Mouse (Mus musculus) liver, embryonic 14.5 days (tissue): ENCODE measurements around the gene S100a16. TPM values are rescaled to one million over a fixed set of nuclear protein-coding genes. Genes with fewer than 3 reads are reported as not detected.
A peak's percentile ranks its signal among the peaks of the same experiment; 100 is the strongest.

Source experiments
- ATAC-seq: fragments of 200-750 bp; cut with Nextera tagmentation; 2 replicates; pipeline ENCODE4 v1.8.0; 2017; ENCODE audit warnings: moderate number of reproducible peaks, mild to moderate bottlenecking, moderate library complexity; ENCODE audit not compliant: insufficient read depth
- DNase-seq, 3 experiments: peaks; one replicate each; pipeline ENCODE4 v3.0.0-alpha.2; 2012 to 2013; ENCODE audit warnings: low read depth in 3 of 3, low spot score in 3 of 3
- H3K27ac ChIP-seq: fragments of 300-500 bp; sonication (generic); 2 replicates; pipeline ENCODE4 v1.5.1; 2014; ENCODE audit warnings: moderate library complexity, mild to moderate bottlenecking, control low read depth, inconsistent platforms
- H3K27me3 ChIP-seq: fragments of 300-500 bp; sonication (generic); 2 replicates; pipeline ENCODE4 v1.6.1; 2014; ENCODE audit warnings: mild to moderate bottlenecking, low read length, moderate library complexity; ENCODE audit not compliant: control insufficient read depth, insufficient read depth
- H3K36me3 ChIP-seq: fragments of 300-500 bp; sonication (generic); replicated peaks from 2 replicates; pipeline ENCODE4 v1.6.1; 2014; ENCODE audit warnings: low read depth; ENCODE audit not compliant: control insufficient read depth, insufficient read depth
- H3K4me1 ChIP-seq, 2 experiments: fragments of 200-500 bp in 1 of 2; fragments of 300-500 bp in 1 of 2; sonication (generic) in 1 of 2; replicated peaks; 2 replicates each; pipeline ENCODE4 v1.6.1; 2012 to 2014; ENCODE audit warnings: antibody characterized with exemption in 1 of 2, inconsistent platforms in 1 of 2, low read length in 1 of 2; ENCODE audit not compliant: control insufficient read depth in 2 of 2, insufficient read depth in 2 of 2
- H3K4me2 ChIP-seq: fragments of 300-500 bp; sonication (generic); 2 replicates; pipeline ENCODE4 v1.6.1; 2014; ENCODE audit warnings: low read depth, mild to moderate bottlenecking, control low read depth, moderate library complexity
- H3K4me3 ChIP-seq, 2 experiments: fragments of 200-500 bp in 1 of 2; fragments of 300-500 bp in 1 of 2; sonication (generic) in 1 of 2; 2 replicates each; pipeline ENCODE4 v1.5.1; 2012 to 2014; ENCODE audit warnings: low read depth in 2 of 2, low read length in 2 of 2, mild to moderate bottlenecking in 2 of 2, control low read depth in 1 of 2, inconsistent platforms in 1 of 2, moderate library complexity in 1 of 2; ENCODE audit not compliant: insufficient read depth in 1 of 2
- H3K9ac ChIP-seq: fragments of 300-500 bp; sonication (generic); replicated peaks from 2 replicates; pipeline ENCODE4 v1.6.1; 2014; ENCODE audit warnings: mild to moderate bottlenecking, control low read depth, moderate library complexity
- H3K9me3 ChIP-seq: fragments of 300-500 bp; sonication (generic); 2 replicates; pipeline ENCODE4 v1.6.1; 2016; ENCODE audit warnings: low read length, mixed read lengths; ENCODE audit not compliant: control insufficient read depth
- CTCF ChIP-seq: IDR thresholded peaks from 2 replicates; pipeline ENCODE4 v1.5.1; 2016; ENCODE audit warnings: antibody characterized with exemption, low read depth, control low read depth
- EP300 ChIP-seq: IDR thresholded peaks from 2 replicates; pipeline ENCODE4 v1.6.1; 2016; ENCODE audit warnings: antibody characterized with exemption, low read depth
- WGBS: fragments of 180-500 bp; shearing (Covaris S2); extraction: QIAGEN DNeasy Blood & Tissue Kit; methylation state at CpG from one replicate; pipeline ENCODE4 v1.1.7; 2014; ENCODE audit not compliant: insufficient replicate concordance; 5-methylcytosine and 5-hydroxymethylcytosine counted together
- polyA plus RNA-seq, 2 experiments: library from polyadenylated mRNA; depleted of rRNA in 1 of 2; stranded (reverse) in 1 of 2; unstranded in 1 of 2; fragments of >200 nt; fragmentation: Nextera tagmentation in 1 of 2; extraction: Ambion mirVana in 1 of 2; gene quantifications; 2 replicates each; pipeline versions ENCODE4 v1.2.1 to v1.2.3; 2012 to 2014

Gene S100a16
- polyA plus RNA-seq, 2 experiments = 12.3 to 24.1 TPM

DNA sequence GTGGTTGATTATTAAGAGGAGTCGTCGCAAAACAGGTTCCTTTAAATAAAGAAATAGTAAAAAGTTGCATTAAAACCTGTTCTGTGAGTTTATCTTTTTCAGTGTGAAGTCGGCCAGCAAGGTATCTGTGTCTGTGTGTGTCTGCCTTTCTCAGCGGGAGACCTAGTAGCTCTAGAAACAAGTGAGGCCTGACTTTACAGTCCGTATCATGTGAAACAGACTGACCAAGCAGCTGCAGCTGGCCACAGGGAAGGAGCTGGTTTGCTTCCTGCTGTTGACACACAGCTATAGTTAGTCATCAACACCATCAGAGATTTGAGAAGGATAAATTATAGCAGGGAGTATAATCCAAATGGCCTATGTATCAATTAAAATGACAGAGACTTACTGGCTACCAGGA, 5.3 kb upstream of the S100a16 start:
- Histone ChIP-seq H3K36me3 (no peaks in the 10 kb centered on the region), H3K4me3 (no peak overlapping the region), H3K9ac (no peak overlapping the region), H3K9me3 (no peaks in the 10 kb centered on the region), H3K27me3 (no peaks in the 10 kb centered on the region), H3K4me2 (no peak overlapping the region), H3K4me1 (no peaks in the 10 kb centered on the region), H3K27ac (no peak overlapping the region)
- ATAC-seq (no peak), DNase-seq (no peak)
- WGBS = 54% methylated on average over 5 of the region's 5 CpGs
- TF ChIP-seq CTCF (no peak), EP300 (no peak)

DNA sequence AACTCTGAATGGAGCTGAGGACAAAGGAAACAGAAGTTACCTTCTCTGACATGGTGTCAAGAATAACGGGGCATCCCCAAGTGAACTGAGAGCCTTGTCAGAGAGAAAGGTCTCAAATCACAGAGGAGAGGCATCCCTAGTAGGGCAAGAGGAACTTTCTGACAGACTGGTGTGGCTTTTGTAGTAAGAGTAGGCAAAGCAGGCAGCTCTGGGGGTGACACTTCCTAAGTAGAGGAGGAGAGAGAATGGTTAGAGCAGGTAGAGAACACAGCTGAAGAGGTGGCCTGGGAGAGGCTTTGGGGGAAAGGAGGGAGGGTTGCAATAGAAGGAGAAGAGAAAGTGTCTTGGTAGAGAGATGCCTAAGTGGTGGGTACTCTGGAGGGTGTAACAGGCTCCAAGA, 1.6 kb upstream of the S100a16 start:
- no peak overlapping the region for H3K9ac ChIP-seq
- H3K27me3 ChIP-seq = no peaks in the 10 kb centered on the region
- peaks cover 0 to 3% of the 10 kb centered on the region in 2 experiments; a peak in 1 of 4 replicates for H3K4me1 ChIP-seq
- TF ChIP-seq EP300 = no peak
- TF ChIP-seq CTCF = no peak
- H3K36me3 ChIP-seq = no peaks in the 10 kb centered on the region
- ATAC-seq (no peak), DNase-seq (no peak)
- H3K4me2 ChIP-seq = no peak overlapping the region
- H3K9me3 ChIP-seq = no peaks in the 10 kb centered on the region
- no peak overlapping the region for H3K4me3 ChIP-seq
- WGBS = 43% methylated on average over 1 of the region's 1 CpGs
- H3K27ac ChIP-seq = no peak overlapping the region

DNA sequence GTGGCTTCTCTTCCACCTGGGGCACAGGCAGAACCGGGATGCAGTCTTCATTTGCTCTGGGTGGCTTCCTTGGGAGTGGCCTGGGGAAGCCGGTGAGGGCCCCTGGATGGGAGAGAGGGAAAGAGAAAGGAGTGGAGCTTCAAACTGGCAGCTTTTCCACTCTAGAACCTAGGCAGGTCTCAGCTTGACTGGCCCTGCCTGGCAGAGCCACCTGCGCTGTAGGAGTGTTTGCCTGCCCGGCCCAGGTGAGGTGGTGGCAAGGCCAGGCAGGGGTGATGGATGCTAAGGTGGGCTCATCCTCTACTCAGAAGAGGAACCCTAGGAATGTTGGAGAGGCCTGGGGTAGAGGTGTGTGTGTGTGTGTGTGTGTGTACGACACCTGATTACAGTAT, 847 bp downstream of the S100a16 start:
- H3K4me2 ChIP-seq = peak overlapping the region; percentile 34
- WGBS = 54% methylated on average over 5 of the region's 5 CpGs
- H3K4me3 ChIP-seq = peak overlapping the region; percentile 22 to 30; a peak in 3 of 4 replicates
- no peaks in the 10 kb centered on the region for H3K36me3 ChIP-seq
- ATAC-seq (no peak), DNase-seq (no peak)
- TF ChIP-seq EP300 (no peak), CTCF (no peak)
- no peaks in the 10 kb centered on the region for H3K27me3 ChIP-seq
- no peak overlapping the region for H3K9ac ChIP-seq
- H3K9me3 ChIP-seq = no peaks in the 10 kb centered on the region
- peaks cover 0 to 3% of the 10 kb centered on the region in 2 experiments; a peak in 1 of 4 replicates for H3K4me1 ChIP-seq
- no peak overlapping the region for H3K27ac ChIP-seq

DNA sequence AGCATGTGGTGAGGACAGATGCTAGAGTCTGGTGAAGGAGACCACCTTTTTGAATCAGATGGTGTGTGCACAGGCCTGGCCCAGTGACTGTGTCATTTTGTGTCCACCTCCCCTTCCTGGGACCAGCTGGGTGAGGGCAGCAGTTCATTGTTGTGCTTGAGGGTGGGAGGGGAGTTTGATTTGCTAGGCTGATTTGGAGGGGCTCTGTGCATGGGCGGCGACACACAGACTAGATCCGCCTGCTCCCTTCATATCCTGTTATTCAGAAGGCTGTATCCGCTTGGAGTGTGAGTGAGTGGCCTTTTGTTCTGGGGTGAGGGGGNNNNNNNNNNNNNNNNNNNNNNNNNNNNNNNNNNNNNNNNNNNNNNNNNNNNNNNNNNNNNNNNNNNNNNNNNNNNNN, 3.9 kb downstream of the S100a16 start:
- Histone ChIP-seq H3K4me1 (peaks cover 0 to 3% of the 10 kb centered on the region in 2 experiments; a peak in 1 of 4 replicates), H3K27ac (no peak overlapping the region), H3K9ac (no peak overlapping the region), H3K27me3 (no peaks in the 10 kb centered on the region), H3K9me3 (no peaks in the 10 kb centered on the region), H3K4me2 (no peak overlapping the region), H3K36me3 (no peaks in the 10 kb centered on the region), H3K4me3 (no peak overlapping the region)
- no peak for ATAC-seq
- DNase-seq = no peak
- TF ChIP-seq CTCF (no peak), EP300 (no peak)
- 69% methylated on average over 4 of the region's 4 CpGs for WGBS

DNA sequence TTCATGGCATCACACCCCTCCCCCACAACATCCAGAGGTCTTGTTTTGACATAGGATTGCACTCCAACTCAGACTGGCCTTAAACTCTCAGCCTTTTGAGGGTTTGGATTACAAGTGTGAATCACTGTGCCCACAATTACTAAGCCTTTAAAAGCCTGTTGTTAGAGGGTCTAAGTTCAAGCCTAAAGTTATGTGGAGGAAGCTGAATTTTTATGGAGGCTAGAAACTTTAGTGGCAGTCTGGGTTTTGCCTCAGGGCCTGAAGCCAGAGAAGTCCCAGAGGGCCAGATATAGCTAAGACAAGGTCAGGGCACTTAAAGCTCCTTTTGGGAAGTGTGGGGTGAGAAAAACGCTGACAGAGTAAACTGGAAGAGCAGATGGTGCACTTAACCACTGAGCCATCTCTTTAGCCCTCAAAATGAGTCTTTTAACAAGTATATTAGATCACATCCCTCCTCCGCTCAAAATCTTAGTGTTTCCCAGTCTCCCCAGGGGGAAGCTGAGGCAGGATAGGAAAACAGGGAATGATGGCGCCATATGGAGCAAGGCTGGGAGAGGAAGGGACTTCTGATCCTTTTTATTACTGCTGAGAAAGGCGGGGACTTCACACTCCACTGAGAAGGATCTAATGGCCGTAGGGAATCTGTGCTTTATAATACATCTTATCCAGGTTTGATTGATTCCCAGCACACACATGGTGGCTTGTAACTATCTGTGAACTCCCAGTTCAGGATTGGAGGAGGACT, 12.8 kb downstream of the S100a16 start:
- ATAC-seq = no peak
- WGBS = 47% methylated on average over 5 of the region's 5 CpGs
- TF ChIP-seq EP300 (no peak), CTCF (no peak)

More for the DNA sequence above, 12.8 kb downstream of the S100a16 start:
- Histone ChIP-seq H3K9me3 (no peaks in the 10 kb centered on the region), H3K9ac (no peak overlapping the region), H3K4me1 (no peaks in the 10 kb centered on the region), H3K4me3 (no peak overlapping the region), H3K27ac (no peak overlapping the region), H3K4me2 (no peak overlapping the region), H3K36me3 (no peaks in the 10 kb centered on the region), H3K27me3 (no peaks in the 10 kb centered on the region)
- no peak for DNase-seq
